Mouse (Mus musculus) embryonic facial prominence, embryonic 10.5 days (tissue): ENCODE results near the gene Chrnb2. TPM values are rescaled to one million over a fixed set of nuclear protein-coding genes. Genes with fewer than 3 reads are reported as not detected.

Experiments
- DNase-seq: peaks from one replicate; pipeline ENCODE4 v3.0.0-alpha.2; 2017; ENCODE audit warnings: low spot score
- H3K27ac ChIP-seq: fragments of 300-500 bp; sonication (generic); replicated peaks from 2 replicates; pipeline ENCODE4 v1.5.1; 2016; ENCODE audit warnings: mild to moderate bottlenecking
- H3K27me3 ChIP-seq: fragments of 300-500 bp; sonication (generic); replicated peaks from 2 replicates; pipeline ENCODE4 v1.6.1; 2016; ENCODE audit warnings: low read depth, mild to moderate bottlenecking; ENCODE audit not compliant: poor library complexity, severe bottlenecking
- H3K36me3 ChIP-seq: fragments of 300-500 bp; sonication (generic); replicated peaks from 2 replicates; pipeline ENCODE4 v1.6.1; 2016; ENCODE audit warnings: mild to moderate bottlenecking, moderate library complexity
- H3K4me1 ChIP-seq: fragments of 300-500 bp; sonication (generic); 2 replicates; pipeline ENCODE4 v1.6.1; 2016
- H3K4me3 ChIP-seq: fragments of 300-500 bp; sonication (generic); 2 replicates; pipeline ENCODE4 v1.5.1; 2016; ENCODE audit warnings: mild to moderate bottlenecking, moderate library complexity
- H3K9me3 ChIP-seq: fragments of 300-500 bp; sonication (generic); 2 replicates; pipeline ENCODE4 v1.6.1; 2016; ENCODE audit warnings: mild to moderate bottlenecking
- WGBS: fragments of 180-500 bp; shearing (Covaris S2); methylation state at CpG from one replicate; pipeline ENCODE4 v1.1.7; 2016; 5-methylcytosine and 5-hydroxymethylcytosine counted together
- polyA plus RNA-seq: library from polyadenylated mRNA; unstranded; fragments of >200 nt; fragmentation: Nextera tagmentation; extraction: Ambion mirVana; gene quantifications from 2 replicates; pipeline ENCODE4 v1.2.1, GENCODE M21; 2016

The Chrnb2 gene
- polyA plus RNA-seq, 1 experiment from 2014 or later, result 3.7 TPM

DNA sequence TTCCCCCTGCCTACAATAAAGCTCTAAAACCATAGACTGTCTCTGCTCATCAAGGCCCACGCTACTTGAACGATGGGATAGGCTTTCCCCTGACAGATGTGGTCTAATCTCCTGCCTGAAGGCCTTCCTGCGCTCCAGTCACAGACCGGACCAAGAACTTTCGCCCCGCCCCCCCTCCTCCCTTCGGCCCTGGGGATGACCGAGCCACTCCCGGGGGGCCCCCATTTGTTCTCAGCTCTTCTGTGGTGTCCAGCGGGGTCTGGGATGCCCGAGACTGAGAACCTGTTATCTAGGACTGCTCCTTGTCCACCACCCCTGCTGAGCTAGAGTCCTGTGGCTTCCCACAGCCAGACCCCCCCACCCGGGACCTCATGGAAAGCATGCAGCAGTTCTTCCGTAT is 35.0 kb upstream of the Chrnb2 start:
- Histone ChIP-seq H3K27ac (peak overlapping the region; percentile 61; the same call in 1 of the 2 replicates), H3K27me3 (no peaks in the 10 kb centered on the region; the same call in 1 of the 2 replicates), H3K4me1 (peaks cover 7% of the 10 kb centered on the region), H3K9me3 (no peaks in the 10 kb centered on the region), H3K36me3 (no peaks in the 10 kb centered on the region), H3K4me3 (peak overlapping the region; percentile 45)
- peak; percentile 45 for DNase-seq
- 2% methylated on average over 13 of the region's 13 CpGs for WGBS

DNA sequence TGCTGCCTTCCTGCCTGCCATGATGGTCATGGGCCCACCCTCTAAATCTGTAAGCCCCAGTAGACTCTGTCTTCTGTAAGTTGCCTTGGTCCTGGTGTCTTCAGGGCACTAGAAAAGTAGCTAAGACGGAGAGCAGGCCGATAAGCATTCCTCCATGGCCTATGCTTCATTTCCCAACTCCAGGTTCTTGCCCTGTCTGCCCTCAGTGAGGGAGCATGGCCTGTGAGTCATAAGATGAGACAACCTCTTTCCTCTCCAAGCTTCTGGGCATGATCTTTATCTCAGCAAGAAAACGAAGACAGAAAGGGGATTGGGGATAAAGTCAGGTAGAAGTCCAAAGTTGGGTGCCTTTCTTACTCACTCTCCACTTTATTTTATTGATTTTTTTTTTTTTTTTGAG is 34.1 kb upstream of the Chrnb2 start:
- DNase-seq, result no peak
- Histone ChIP-seq H3K36me3 (no peaks in the 10 kb centered on the region), H3K4me3 (no peak overlapping the region), H3K27me3 (no peaks in the 10 kb centered on the region; the same call in 1 of the 2 replicates), H3K9me3 (no peaks in the 10 kb centered on the region), H3K4me1 (peaks cover 7% of the 10 kb centered on the region), H3K27ac (no peak overlapping the region)
- 83% methylated on average over 3 of the region's 3 CpGs for WGBS

DNA sequence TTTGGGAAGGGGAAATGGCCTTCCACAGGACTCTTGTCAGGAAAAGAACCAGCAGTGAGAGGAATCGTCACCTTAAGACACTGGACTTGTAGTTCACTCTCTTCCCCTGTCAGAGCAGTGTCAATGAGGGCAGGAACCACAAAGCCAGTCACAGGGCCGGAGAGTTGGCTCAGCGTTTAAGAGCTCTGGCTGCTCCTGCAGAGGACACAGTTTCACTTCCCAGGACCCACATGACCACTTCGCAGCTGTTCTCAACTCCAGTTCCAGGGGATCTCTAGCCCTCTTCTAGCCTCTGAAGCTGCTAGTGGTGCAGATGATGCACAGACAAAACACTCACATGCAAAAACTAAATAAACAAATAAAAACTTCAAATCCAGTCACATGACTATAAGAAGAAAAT is 31.9 kb upstream of the Chrnb2 start:
- H3K36me3 ChIP-seq, result no peaks in the 10 kb centered on the region
- WGBS, result 53% methylated on average over 4 of the region's 4 CpGs
- H3K27ac ChIP-seq, result no peak overlapping the region
- H3K4me3 ChIP-seq, result no peak overlapping the region
- H3K4me1 ChIP-seq, result peaks cover 7% of the 10 kb centered on the region
- no peaks in the 10 kb centered on the region for H3K9me3 ChIP-seq
- no peaks in the 10 kb centered on the region; the same call in 1 of the 2 replicates for H3K27me3 ChIP-seq
- DNase-seq, result no peak

DNA sequence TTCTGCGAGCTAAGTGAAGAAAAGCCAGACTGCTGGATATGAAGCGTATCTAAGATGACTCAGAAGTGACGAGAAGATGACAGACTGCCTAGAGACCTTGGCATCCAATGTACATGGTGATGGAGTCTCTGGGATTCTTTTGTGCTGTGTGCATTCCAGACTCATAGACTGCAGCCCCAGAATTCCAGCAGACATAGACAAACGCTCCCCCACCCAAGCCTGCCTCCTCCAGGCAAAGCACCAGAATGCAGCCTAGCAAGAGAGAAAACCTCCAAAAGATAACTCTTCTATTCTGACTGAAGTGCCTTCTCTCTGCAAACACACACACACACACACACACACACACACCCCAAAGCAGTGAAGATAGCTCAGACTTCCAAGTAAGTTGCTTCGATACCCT is 31.3 kb upstream of the Chrnb2 start:
- Histone ChIP-seq H3K27ac (no peak overlapping the region), H3K4me3 (no peak overlapping the region), H3K27me3 (no peaks in the 10 kb centered on the region; the same call in 1 of the 2 replicates), H3K4me1 (peaks cover 7% of the 10 kb centered on the region), H3K36me3 (no peaks in the 10 kb centered on the region), H3K9me3 (no peaks in the 10 kb centered on the region)
- 83% methylated on average over 5 of the region's 5 CpGs for WGBS
- DNase-seq, result no peak

DNA sequence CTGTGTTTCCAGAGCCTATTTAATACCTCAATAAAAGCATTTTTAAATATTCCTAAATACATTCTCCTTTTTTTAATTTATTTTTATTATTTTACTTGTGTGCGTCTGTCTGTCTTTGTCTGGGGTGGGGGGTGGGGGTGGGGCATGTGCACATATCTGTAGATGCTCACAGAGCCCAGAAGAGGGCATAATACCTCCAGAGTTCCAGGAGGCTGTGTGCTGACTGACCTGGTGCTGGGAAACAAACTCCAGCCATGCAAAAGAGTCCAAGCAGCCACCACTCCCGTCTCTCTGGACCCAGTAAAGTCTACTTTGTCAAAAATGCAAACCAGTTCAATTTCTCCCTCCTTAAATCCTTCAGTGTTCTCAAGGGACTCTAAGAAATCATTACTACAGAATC is 30.2 kb upstream of the Chrnb2 start:
- Histone ChIP-seq H3K36me3 (no peaks in the 10 kb centered on the region), H3K27ac (no peak overlapping the region), H3K4me3 (no peak overlapping the region), H3K27me3 (no peaks in the 10 kb centered on the region; the same call in 1 of the 2 replicates), H3K9me3 (no peaks in the 10 kb centered on the region), H3K4me1 (peaks cover 5% of the 10 kb centered on the region)
- 60% methylated on average over 2 of the region's 2 CpGs for whole genome bisulfite sequencing
- no peak for DNase-seq

DNA sequence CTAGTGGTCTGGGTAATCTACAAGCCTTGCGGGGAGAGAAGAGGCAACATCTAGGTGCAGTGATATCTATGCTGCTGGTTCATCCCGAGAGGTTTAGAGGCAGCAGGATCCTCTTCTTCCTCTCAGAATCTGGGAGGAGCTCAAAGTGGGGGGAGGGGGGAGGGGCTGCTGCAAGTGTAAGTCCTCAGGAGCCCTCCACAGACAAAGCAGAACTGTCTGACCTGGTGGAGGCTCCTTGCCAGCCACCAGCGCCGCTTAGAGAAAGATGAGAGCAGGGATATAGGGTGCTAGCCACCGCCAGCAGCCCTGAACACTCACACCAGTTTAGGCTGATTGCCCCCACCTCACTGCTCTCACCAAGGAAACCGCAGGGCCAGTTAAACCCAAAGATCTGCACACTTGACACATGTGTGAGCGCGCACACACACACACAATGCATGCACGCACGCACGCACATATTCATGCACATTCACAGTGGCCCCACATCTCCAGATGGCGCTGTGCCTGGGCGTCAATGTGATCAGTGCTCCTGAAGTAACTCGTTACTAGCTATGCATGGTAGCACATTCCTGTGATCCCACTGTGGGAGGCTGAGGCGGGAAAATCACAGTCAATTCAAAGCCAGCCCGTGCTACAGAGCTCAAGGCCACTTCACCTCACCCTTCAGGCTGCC is 24.4 kb upstream of the Chrnb2 start:
- no peak overlapping the region for H3K4me3 ChIP-seq
- DNase-seq, result no peak
- H3K27me3 ChIP-seq, result no peaks in the 10 kb centered on the region
- H3K36me3 ChIP-seq, result peaks cover 3% of the 10 kb centered on the region
- H3K4me1 ChIP-seq, result peaks cover 21% of the 10 kb centered on the region
- 76% methylated on average over 16 of the region's 16 CpGs for WGBS
- no peaks in the 10 kb centered on the region for H3K9me3 ChIP-seq
- no peak overlapping the region for H3K27ac ChIP-seq

DNA sequence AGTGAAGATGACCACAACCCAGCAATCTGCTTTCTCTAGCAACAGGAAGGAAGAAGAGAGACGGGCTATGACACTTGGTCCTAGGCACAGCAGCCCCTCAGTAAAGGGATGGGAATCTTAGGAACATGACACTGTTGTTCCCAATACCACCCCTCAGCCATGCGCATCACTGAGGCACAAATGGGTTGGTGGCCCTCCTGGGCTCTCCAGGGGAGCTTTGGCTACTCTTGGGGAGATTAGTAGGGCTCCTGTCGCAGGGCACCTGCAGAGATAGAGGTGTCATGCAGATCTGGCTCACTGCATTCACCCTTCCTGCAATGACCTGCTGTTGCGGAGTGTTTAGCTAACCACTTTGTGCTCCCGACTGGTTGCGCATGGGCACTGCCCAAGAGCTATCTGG is 21.8 kb upstream of the Chrnb2 start:
- peaks cover 29% of the 10 kb centered on the region for H3K36me3 ChIP-seq
- H3K4me3 ChIP-seq, result no peak overlapping the region
- no peak for DNase-seq
- 74% methylated on average over 6 of the region's 6 CpGs for WGBS
- H3K27me3 ChIP-seq, result no peaks in the 10 kb centered on the region
- H3K4me1 ChIP-seq, result peaks cover 21% of the 10 kb centered on the region
- H3K9me3 ChIP-seq, result no peaks in the 10 kb centered on the region
- H3K27ac ChIP-seq, result no peak overlapping the region

GRCm38 (mm10) chr3:89784991-89785753 is 20.7 kb upstream of the Chrnb2 start:
- peak; percentile 64 for DNase-seq
- Histone ChIP-seq H3K27me3 (no peaks in the 10 kb centered on the region), H3K27ac (peak overlapping the region; percentile 37; the same call in 1 of the 2 replicates), H3K9me3 (no peaks in the 10 kb centered on the region), H3K4me3 (no peak overlapping the region), H3K36me3 (peaks cover 40% of the 10 kb centered on the region), H3K4me1 (peaks cover 21% of the 10 kb centered on the region)
- 24% methylated on average over 11 of the region's 11 CpGs for WGBS

DNA sequence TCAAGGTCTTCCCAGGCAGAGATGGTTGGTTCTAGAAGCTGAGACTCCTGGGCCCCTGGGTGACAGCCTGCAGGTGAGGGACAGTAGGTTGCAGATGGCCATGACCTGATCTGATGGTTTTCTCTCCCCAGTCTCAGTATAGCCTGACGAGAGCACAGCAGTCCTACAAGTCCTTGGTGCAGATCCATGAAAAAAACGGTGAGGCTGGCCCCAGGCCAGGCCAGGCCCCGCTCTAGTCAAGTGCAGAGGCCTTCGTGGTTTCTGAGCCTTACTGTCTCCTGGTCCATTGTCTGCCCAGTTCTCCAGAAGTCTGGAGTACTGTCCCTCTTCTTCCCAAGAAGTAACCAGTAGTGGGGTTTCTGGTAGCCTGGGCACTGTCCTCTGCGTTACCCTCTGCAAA is 17.2 kb upstream of the Chrnb2 start:
- WGBS, result 86% methylated on average over 5 of the region's 5 CpGs
- Histone ChIP-seq H3K4me1 (peaks cover 18% of the 10 kb centered on the region), H3K36me3 (peaks cover 75% of the 10 kb centered on the region)

DNA sequence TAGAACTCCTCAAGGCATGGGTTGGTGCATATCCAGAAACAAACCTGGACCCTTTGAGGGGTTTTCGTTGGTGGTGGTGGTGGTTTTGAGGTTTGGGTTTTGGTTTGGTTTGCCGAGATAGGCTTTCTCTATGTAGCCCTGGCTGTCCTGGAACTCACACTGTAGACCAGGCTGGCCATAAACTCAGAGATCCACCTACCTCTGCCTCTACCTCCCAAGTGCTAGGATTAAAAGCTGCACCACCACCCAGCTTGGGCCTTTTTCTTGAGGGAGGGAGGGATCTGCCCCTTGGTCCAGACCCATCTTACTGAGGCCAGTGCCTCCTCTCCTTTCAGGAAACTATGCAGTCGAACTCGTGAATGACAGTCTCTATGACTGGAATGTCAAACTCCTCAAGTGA is 15.7 kb upstream of the Chrnb2 start:
- Histone ChIP-seq H3K27me3 (no peaks in the 10 kb centered on the region), H3K4me3 (no peak overlapping the region), H3K4me1 (peaks cover 16% of the 10 kb centered on the region), H3K9me3 (no peaks in the 10 kb centered on the region), H3K27ac (no peak overlapping the region), H3K36me3 (peaks cover 91% of the 10 kb centered on the region)
- WGBS, result 93% methylated on average over 4 of the region's 4 CpGs
- no peak for DNase-seq

More for the DNA sequence above, 17.2 kb upstream of the Chrnb2 start:
- Histone ChIP-seq H3K27me3 (no peaks in the 10 kb centered on the region), H3K4me3 (no peak overlapping the region), H3K9me3 (no peaks in the 10 kb centered on the region), H3K27ac (no peak overlapping the region)
- no peak for DNase-seq

DNA sequence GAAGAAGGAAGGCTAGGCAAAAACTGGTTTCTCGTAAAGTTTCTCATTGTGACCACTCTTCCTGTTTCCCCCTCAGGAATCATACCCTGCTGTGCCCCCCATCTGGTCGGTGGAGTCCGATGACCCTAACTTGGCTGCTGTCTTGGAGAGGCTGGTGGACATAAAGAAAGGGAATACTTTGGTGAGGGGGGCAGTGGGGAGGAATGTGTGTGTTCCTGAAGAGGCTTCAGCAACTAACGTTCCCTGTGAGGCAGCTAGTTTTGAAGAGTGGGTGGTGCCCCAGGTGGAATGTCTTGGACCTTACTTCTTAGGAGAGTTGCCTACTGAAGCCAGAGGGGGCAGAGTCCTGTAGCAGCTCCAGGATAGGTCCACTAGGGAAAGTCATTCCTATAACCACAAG is 11.6 kb upstream of the Chrnb2 start:
- H3K4me3 ChIP-seq, result no peak overlapping the region; the same call in 1 of the 2 replicates
- DNase-seq, result no peak
- H3K36me3 ChIP-seq, result peaks cover 59% of the 10 kb centered on the region
- WGBS, result 81% methylated on average over 4 of the region's 4 CpGs
- no peak overlapping the region for H3K27ac ChIP-seq
- H3K4me1 ChIP-seq, result peaks cover 36% of the 10 kb centered on the region
- no peaks in the 10 kb centered on the region for H3K9me3 ChIP-seq
- no peaks in the 10 kb centered on the region for H3K27me3 ChIP-seq

DNA sequence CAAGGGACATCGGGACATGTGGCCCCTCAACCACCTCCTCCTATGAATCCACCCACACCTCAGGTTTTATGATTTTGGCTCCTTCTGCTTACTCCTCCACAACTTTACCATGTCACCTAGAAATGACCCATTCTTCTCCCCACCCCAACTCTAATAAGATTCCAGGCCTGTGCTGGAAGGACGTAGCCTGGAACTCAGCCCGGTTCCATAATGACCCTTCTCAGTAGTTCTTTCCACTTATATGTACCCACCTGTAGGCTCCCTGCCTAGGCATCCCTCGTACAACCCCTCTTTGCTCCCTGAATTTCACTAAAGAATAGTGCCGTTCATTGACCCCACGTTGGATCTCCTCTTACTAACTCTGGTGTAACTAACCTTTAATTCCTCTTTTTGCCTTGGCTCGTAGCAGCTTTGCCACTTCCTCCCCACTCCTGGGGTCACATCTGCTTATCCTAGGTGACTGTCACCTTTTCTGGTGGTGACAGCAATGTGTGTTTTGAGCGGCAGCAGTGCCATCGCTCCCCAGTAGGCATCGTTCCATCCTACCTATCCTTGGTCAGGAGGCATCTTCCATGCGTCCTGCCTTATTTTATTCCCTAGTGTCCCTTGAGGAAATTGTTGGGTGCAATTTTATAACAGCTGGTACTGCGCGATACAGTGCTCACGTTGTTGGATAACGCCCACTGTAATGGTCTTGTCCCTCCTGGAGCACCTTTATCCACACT is 10.0 kb upstream of the Chrnb2 start:
- peak overlapping the region; percentile 99 for H3K27ac ChIP-seq
- H3K4me3 ChIP-seq, result peak overlapping the region; percentile 99
- peaks cover 46% of the 10 kb centered on the region for H3K36me3 ChIP-seq
- 56% methylated on average over 15 of the region's 15 CpGs for WGBS
- H3K27me3 ChIP-seq, result no peaks in the 10 kb centered on the region
- H3K4me1 ChIP-seq, result peaks cover 36% of the 10 kb centered on the region
- H3K9me3 ChIP-seq, result no peaks in the 10 kb centered on the region
- DNase-seq, result no peak
